Mouse (Mus musculus) heart, adult 18-20 months (tissue): ENCODE data around the gene Serpina11. TPM values are rescaled to one million over a fixed set of nuclear protein-coding genes. Genes with fewer than 3 reads are reported as not detected.

ENCODE experiments used
- DNase-seq, 2 experiments: peaks; one replicate each; pipeline ENCODE4 v3.0.0; 2021 to 2022; ENCODE audit warnings: mixed read lengths in 1 of 2
- long read RNA-seq, 2 experiments: library from polyadenylated mRNA; stranded (forward); transcript quantifications; one replicate each; pipeline ENCODE4 v2.0.0; 2021
- total RNA-seq, 2 experiments: library from RNA; stranded (reverse); gene quantifications; 2 replicates each; pipeline ENCODE4 v1.2.3; 2021

Serpina11 gene
- not detected for total RNA-seq
- long read RNA-seq, experiment 1 = 0 reads
- long read RNA-seq, experiment 2 = 0 reads

DNA sequence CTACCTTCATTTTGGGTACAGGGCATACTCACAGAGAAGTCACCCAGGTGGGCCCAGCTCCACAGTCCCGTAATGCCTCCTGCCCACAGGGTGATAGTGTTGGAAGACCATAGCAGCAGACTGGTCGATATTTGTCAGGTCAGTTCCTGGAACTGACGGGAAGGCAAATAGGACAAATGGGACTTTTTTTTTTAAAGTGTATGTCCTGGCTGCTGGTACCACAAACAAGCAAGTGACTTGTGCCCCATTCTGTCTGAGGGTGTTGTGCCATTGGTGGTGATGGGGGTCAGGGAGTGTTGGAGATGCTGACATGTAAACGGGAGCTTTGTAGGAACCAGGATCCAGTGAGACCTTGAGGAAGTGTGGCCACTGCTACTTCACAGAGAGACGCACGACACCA is at the start of gene Serpina11:
TSS of gene Serpina11 (minus strand) at position 101 of the 400 bp plus-strand sequence.
- DNase-seq = no peak

DNA sequence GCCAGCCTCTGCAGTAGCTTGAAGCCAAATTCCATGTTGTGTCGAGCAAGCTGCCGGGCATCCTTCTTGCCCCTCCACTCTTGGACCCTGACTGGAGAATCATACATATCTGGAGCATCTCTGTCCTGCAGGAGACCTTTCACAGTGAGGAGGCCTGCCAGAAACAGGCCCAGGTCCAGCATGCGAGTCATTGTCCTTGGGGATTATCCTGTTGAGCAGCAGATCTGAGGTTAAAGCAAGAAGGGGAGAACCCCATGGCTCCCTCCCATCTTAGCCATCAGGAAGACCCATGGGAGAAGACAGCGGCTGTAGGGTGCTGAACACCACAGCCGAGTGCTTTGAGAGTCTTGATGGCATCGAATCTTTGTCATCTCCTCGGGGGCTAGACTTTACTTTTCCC is 48.4 kb upstream of the Serpina11 start:
- DNase-seq = no peak

DNA sequence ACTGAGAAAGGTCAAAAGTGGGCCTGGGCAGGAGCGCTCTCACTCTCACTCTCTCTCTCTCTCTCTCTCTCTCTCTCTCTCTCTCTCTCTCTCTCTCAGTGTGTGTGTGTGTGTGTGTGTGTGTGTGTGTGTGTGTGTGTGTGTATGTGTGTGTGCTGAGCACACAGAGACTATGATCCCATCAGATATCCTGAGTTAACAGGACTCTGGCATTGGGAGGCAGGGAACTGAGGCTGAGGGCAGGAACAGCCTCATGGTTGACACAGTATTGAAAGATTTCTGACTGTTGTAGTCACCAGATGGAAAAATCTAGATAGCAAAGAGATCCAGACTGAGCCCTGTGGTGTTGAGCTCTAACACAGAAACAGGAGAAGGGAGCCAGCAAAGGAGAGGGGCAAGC is 44.0 kb upstream of the Serpina11 start:
- DNase-seq = no peak

DNA sequence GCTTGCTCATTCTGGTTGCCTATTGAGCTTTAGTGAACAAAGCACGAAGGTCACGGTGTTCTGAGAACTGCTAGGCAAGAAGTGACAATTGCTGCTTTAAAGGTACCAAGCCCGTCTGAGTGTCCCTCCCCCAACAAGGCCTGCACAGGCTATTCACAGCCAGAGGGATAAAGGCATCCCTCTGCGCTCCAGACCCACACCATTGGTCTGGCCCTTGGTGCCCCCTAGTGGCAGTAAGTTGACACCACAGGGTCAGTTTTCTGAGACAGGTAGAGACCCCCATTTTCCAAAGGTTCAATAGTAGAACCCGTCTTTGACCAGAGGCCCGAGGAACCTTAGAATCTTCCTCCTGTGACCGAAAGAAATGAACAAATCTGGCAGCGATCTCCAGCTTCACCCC is 40.2 kb upstream of the Serpina11 start:
- DNase-seq = peak; percentile 25 to 66

DNA sequence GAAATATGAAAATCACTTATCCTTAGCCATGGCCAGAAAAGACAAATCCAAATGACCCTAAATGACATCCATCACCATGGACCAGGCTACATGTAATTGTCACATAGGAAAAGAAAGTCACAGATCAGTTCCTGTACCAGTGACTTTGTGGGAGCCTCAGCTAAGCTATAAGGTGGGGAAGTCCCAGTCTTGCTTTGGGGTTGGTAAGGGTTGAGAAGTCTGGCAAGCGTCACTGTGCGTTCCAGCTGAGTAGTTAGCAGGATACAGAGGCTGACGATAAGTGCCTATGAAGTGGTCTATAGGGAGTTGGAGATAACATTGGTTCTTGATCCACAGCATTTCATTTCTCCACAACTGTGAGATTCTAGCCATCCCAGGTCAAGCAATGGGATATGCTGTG is 25.5 kb upstream of the Serpina11 start:
- DNase-seq = no peak

DNA sequence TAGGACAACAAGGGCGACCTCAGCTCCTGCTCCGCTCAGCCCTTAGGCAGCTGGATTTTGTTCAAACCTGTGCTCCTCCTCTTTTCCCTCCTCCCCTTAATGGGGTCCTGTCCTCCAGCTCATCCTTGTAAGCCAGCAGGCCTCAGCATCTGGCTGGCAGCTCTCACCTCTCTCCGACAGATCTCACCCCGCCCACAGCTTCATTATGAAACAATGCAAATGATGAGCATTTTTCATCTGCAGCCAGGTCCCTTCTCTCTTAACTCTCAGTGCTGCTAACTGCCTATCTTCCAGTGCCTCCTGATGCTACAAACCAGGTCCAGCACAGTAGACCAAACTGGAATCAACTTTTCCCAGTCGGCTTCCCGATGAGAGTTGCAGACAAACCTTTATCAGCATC is 23.9 kb upstream of the Serpina11 start, which contains the start of gene Serpina9:
TSS of gene Serpina9 (minus strand) at position 136 of the 400 bp plus-strand sequence.
- no peak for DNase-seq

DNA sequence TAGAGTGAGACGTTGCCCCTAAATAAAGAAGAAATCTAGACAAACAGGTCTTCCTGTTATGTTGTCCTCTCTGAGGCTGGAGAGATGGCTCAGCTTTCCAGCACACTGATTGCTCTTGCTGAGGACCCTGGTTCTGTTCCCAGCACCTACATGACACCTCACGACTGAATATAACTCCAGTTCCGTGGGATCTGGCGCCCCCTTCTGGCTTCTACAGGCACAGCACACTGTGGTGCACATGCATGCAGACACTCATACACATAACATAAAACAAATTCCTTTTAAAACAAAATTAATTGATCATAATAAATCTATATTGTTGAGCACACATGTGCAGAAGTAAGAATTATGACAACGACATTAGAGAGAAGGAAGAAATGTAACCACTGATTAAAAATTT is 14.9 kb upstream of the Serpina11 start:
- DNase-seq = no peak

DNA sequence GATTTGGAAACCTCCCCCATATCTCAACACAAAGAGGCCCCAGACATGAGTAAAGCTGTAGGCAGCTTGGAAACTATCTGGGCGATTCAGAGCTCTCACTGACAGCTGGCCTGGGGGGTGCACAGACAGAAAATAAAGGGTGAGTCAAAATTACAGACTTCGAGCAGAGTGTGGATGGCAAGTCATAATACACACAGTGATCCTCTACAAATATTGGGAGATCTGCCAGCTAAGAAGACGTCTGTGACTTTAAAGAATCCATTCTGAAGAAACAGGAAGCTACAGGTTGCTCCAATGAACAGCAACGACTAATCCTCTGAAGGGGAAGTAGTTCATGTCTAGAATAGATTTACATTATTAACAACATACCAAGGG is 13.5 kb upstream of the Serpina11 start:
- no peak for DNase-seq

DNA sequence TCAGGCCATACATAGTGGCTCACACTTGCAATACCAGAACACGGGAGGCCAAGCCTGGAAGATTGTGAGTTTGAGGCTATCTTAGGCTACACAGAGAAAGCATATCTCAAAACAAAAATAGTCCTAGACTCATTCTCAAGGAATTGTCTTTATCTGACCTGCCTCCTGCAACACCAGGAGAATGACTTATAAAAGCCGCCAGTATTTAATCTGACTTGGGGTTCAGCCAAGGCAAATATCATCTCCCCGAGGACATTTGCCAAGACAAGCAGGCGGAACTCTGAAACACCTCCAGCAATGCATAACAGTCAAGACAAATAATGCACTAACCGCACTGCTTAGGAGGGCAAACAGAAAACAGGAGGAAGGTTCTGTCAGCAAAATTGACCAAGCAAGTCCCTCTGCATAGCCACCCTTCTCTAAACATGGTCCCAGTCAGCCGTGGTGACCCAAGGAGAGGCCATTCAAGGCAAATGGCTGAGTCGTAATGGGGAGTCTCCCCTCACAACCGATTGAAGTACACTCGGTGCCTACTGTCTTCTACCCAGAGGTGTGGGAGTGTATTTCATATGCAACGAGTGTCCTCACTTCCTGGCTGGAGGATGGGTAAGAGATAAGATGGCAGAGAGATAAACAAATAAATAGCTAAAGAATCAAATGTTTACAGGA is 12.9 kb upstream of the Serpina11 start:
- peak; percentile 79 to 83 for DNase-seq

DNA sequence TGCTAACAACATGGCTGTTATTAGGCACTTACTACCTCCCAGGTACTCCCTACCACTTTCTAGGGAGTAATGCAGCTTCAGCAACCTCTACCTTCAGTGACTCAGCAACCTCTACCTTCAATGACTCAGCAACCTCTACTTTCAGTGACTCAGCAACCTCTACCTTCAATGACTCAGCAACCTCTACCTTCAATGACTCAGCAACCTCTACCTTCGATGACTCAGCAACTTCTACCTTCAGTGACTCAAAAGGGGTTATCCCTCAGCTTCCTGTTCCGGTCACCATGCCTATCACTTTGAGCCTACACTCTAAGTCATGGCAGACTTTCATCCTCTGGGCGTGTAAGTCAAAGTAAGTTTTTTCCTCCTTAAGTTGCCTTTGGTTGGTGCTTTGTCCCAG is 10.8 kb upstream of the Serpina11 start:
- no peak for DNase-seq

DNA sequence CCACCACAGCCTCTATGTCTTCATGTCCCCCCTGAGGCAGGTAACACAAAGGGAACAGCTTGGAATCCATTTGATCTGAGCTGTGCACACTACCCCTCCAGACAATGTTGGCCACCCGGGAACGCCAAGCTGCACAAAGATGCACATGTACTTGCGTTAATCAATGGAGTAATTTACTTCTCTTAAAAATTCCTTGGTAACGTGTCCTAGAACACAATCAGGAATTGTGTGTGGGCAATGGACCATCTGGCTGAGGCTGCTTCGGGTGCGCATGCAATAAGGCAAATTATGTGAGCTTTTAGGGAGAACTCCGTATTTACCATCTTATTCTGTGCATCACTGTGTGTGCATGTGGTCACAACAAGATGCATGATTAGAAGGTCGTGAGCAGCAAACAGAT is 9.9 kb upstream of the Serpina11 start:
- no peak for DNase-seq

DNA sequence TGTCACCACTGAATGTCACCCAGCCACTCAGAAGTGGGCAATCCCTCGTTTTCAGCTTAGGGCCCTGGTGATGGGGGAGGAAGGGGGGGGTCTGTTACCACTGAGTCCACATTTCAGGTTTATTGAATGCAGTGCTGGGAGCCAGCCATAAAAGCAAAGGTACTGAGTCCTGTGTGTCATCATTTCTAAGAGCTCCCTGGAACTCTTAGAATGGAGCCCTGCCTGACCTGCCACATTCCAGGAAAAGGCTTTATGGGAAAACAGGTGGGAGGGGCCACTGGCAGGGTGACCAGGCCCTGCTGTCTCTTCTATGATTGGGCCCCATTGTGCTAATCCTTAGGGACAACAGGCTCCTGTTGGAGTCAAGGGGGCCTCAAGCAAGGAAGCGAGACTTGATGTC is 6.8 kb upstream of the Serpina11 start:
- DNase-seq = no peak

DNA sequence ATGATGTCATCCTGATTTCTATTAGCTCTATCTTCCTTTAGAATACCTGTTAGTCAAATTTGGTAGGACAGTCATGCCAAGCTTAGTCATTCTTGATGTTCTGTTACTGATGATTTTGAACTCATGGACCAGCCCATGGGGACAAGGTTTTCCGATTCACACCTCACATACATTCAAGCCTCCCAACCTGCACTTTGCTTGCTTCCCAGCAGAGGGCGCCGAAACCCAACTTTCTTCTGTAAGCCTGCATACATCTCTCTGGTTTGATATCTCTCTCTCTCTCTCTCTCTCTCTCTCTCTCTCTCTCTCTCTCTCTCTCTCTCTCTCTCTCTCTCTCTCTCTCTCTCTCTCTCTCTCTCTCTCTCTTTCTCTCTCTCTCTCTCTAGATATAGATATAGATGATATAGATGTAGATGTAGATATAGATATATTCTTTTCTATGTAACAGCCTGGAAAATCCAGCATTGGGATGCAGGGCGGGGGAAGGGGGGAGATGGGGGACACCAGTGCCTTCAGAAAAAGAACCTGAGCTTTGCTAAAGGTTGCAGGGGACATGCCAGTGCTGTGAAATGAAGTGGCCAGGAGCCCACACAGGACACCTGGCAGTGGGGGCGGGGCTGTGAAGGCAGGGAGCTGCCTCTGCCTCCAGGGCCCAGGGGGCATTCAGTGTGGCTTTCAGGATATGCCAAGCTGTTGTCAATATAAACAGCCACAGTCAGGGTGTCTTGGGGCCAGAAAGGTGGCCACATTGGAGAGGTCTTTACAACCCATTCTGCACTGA is 5.7 kb upstream of the Serpina11 start:
- peak; percentile 42 to 86 for DNase-seq

DNA sequence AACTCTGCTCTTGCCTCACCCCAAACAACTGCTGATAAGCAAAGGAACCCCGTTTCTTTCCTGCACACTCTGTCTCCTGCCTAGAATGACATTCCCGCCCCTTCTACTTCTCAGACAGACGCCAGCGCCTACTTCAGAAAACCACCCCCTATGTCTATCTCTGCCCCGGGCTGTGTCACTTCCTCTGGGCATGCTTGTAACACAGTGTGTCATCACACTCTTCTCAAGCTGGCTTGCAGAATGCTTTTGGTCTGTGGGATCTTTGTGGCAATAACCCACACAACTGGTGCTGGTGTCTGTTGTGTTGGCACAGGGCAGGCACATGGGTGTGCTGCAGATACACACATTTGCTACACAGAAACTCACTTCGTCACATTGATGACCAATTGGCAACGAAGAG is 3.2 kb upstream of the Serpina11 start:
- DNase-seq = no peak

DNA sequence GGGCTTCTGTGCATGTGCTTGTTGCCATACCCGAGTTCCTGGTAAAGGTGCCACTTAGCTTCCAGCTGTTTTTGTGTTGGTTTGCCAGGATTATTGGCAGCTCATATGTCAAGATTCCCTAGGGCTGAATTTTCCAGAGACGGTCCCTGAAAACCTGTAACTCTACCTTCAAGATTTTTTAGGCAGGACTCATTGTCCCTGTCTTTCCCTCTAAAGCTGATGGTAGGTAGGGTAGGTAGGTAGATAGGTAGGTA is 316 bp downstream of the Serpina11 start:
- no peak for DNase-seq

DNA sequence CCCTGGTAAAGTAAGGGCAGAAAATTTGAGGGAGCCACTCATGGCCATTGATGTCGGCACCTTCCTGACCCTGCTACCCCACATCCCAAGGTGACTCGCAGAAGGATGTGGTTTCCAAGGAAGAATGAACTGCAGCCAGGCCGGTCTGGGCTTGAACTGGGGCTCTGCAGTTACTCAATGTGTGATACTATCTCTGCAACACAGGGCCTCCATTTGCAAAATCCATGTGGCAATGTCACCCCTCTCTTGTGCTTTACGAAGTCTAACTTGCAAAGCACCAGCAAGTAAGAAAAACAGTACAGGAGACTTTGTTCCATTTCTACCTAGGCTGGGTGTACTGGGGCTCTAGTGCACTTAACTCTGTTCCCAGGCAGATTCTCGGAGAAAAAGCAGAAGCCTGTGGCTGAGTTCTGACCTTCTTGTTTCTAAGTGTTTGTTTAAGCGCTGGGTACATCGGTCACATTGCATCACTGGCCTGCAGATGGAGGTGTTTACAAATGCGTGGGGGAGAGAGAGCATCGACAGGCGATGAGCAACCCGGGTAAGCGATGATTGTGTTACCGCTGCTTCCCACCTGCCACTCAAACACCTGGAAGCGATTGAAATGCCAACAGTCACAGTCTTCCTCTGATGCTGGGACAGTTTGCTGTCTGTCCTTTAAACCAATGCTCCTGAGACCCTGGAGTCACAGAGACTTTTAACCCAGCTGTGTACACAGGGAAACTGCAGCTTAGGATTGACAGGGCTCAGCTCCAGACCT is 823 bp downstream of the Serpina11 start:
- DNase-seq = no peak

DNA sequence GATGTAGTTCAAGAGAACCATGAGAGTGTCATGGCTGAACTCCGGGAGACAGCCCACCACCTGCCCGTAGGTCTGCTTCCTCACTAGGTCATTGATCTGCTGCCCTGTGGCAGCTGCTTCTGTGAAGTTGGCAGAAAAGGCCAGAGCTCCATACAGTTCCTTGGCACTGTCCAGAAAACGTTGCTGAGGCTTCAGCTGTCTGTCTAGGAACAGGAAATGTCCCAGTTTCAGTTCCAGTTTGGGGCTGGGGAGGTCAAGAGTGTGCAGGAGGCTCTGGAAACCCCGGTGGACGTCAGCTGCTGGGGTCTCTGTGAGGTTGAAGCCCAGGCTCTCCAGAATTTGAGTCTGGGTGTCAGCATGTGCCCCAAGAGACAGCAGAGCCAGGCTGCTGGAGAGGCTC is 3.9 kb downstream of the Serpina11 start:
- DNase-seq = no peak

DNA sequence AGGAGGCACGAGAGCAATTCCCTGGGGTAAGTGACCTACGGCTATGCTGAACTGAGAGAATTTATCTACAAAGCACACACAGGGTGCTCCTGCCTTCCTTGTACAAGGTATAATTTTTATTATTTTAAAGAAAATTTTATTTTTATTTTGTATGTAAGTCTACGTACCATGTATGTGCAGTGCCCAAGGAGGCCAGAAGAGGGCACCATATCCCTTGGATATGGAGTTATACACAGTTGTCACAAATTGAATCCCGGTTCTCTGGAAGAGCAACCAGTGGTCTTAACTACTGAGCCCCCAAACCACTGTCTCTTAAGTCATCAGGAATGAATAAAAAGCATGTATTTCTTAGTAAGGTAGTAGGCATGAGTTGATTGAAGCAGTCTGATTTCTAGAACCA is 4.8 kb downstream of the Serpina11 start:
- peak in 1 of 2 experiments; percentile 69 for DNase-seq

DNA sequence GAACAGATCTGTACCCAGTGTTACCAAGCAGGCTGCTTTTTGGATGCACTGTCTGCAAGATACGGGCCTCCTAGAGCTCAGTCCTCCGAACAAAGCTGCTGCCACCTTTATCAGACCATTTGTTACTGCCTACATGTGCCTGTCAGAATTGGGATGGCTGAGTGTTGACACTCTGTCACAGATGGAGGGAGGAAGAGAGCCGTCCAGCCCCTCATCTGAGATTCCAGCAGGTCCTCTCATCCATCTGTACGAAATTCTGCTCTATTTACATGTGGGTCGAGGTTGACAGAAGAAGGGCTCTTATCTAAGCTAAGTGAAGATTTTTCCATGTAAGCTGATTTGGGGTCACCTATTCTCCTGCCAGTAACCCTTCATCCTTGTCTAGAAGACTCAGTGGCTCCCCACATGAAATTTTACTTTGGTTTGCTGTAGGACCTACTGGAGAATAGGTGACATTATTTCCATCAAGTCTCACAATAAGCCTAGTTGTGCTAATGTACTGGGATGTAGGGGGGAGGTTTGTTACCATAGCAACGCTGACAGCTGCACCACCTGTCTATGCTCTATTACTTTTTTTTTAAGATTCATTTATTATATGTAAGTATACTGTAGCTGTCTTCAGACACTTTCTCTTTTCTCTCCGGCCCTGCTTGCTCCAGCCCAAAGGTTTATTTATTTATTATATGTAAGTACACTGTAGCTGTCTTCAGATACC is 8.0 kb downstream of the Serpina11 start:
- DNase-seq = no peak

DNA sequence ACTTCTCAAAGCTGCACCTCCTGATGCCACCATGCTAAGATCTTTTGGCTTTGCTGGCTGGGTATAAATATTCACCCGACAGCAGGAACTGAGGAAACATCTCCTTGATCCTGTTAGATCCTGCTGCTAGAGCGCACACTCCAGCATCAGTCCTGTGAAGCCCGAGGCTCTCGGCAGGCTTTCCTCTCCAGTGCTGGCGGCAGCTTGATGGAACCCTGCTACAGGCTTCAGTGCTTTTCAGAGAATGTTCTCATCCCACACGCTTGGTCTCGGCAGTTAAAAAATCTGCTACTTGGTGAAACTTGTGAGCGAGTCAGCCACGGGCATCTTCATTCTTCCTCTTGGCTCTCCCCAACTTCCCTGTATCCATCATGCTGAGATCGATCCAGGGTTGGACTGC is 11.5 kb downstream of the Serpina11 start:
- no peak for DNase-seq

DNA sequence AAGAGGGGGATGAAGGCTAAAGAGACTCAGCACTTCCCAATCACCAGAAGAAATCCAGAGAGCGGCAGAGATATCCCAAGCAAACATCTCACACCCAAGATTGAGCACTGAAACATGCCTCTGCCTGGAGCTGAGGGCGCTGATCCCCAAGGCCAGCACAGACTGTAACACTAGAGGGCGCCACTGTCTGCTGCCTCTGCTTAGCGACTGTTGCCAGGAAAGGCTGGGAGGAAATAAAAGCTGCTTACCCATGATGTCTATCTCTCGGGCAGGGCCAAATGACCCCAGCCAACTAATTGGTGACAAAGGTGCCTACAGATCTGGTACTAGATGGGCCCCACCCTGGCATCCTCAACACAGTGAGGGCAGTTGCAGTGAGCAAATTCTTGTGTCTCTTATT is 11.9 kb downstream of the Serpina11 start:
- no peak for DNase-seq

DNA sequence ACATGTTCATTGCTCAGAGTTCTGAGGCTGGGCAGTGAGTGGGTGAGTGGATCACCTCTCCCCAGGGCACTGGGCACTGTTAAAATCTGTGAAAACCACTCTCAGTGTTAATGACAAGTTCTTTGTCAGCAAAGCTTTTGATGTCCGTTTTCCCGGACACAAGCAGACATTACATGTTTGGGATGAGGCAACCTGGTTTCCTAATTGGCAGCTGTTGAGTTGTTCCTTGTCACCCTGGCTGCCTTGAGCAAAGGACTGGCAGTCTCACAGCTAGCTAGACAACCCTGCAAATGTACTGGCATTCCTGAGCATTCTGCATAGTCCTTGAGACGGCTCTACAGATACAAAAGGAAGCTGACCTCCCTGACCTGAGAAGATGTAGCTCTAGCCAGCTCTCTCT is 12.7 kb downstream of the Serpina11 start:
- DNase-seq = no peak

DNA sequence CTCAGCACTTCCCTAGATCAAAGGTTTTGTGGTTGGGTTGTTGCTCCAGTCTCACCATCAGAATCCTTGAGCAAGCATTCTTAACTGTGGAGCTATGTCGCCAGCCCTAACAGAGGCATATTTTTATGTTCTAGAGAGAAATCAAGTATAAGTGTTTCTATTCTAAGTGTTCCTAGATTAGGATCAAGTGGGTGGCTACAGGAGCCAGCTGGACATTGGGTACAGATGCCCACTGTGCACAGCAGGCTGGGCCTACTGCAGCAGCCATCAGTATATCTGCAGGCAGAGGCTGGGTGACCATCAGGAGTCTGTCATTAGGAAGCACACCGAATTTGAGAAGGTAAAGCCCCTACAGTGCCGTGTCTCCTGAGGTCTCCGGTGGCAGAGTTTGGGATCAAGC is 18.7 kb downstream of the Serpina11 start:
- DNase-seq = no peak
